Comparison of ENCODE assay signal across 9 mouse cellular contexts in genomic region chr10:34418794-34419193, GRCm38 (mm10). TPM values are rescaled to one million over a fixed set of nuclear protein-coding genes. Genes with fewer than 3 reads are reported as not detected.
A peak's percentile ranks its signal among the peaks of the same experiment; 100 is the strongest.
DNase-seq lines count a peak whose midpoint lies in the region; ATAC-seq and TF ChIP-seq lines count a peak whose summit lies in the region.
"Not testable (repeated sequence)": the region's sequence is repeated elsewhere in the genome, so short reads cannot be mapped to it uniquely, and the experiment has no call there.
"Had no signal": no experiment of that assay in that cellular context is flagged by ENCODE, and none has a peak within 500 bp of the region (broad histone marks: within the 10 kb centered on the region; RNA-seq: fewer than 3 reads in every experiment).

No protein-coding gene starts in this region.

- not testable (repeated sequence) for H3K27me3 ChIP-seq in embryonic facial prominence, embryonic 14.5 days (replicated peaks; ENCODE audit: control insufficient read depth, insufficient read depth, low read length); hindbrain, embryonic 14.5 days (ENCODE audit: control insufficient read depth, insufficient read depth, low read length); liver, postnatal 0 days (ENCODE audit: insufficient read depth, low read length); midbrain, embryonic 15.5 days (replicated peaks); stomach, embryonic 16.5 days (ENCODE audit: control insufficient read depth, insufficient read depth, low read length)

- WGBS in embryonic facial prominence, embryonic 14.5 days = 67% methylated on average over 4 of the region's 4 CpGs
- 85% methylated on average over 4 of the region's 4 CpGs for WGBS in hindbrain, embryonic 14.5 days
- WGBS in liver, postnatal 0 days (ENCODE audit: insufficient replicate concordance) = 65% methylated on average over 4 of the region's 4 CpGs
- 82% methylated on average over 4 of the region's 4 CpGs for WGBS in midbrain, embryonic 15.5 days
- WGBS in stomach, embryonic 16.5 days = 68% methylated on average over 4 of the region's 4 CpGs

- not testable (repeated sequence) for H3K36me3 ChIP-seq in ES-E14 (ENCODE audit: control insufficient read depth, insufficient read depth, low read length, poor library complexity, severe bottlenecking); embryonic facial prominence, embryonic 14.5 days (ENCODE audit: control insufficient read depth, insufficient read depth, low read length); hindbrain, embryonic 14.5 days (replicated peaks; ENCODE audit: control insufficient read depth, insufficient read depth); liver, postnatal 0 days (replicated peaks; ENCODE audit: insufficient read depth, low read length); midbrain, embryonic 15.5 days (replicated peaks); stomach, embryonic 16.5 days (ENCODE audit: control insufficient read depth, insufficient read depth, low read length)

- H3K4me2 ChIP-seq in embryonic facial prominence, embryonic 14.5 days (ENCODE audit: low read depth, low read length) = peak overlapping the region; percentile 66
- H3K4me2 ChIP-seq in hindbrain, embryonic 14.5 days (replicated peaks) = peak overlapping the region; percentile 70
- H3K4me2 ChIP-seq in liver, postnatal 0 days (ENCODE audit: low read depth, low read length) = peak overlapping the region; percentile 71
- H3K4me2 ChIP-seq in midbrain, embryonic 15.5 days = peak overlapping the region; percentile 75
- H3K4me2 ChIP-seq in stomach, embryonic 16.5 days (ENCODE audit: low read depth, low read length) = peak overlapping the region; percentile 71

- TF ChIP-seq CTCF in left cerebral cortex, adult 2 months (IDR thresholded peaks at IDR 0.05); liver, postnatal 0 days (IDR thresholded peaks at IDR 0.05; ENCODE audit: low read depth): not testable (repeated sequence)

- H3K4me1 ChIP-seq in ES-E14 (ENCODE audit: control insufficient read depth in 2 of 2, insufficient read depth in 2 of 2, low read length in 2 of 2, poor library complexity in 1 of 2); embryonic facial prominence, embryonic 14.5 days (ENCODE audit: control insufficient read depth, insufficient read depth, low read length); hindbrain, embryonic 14.5 days (replicated peaks; ENCODE audit: control insufficient read depth, insufficient read depth, low read length); midbrain, embryonic 15.5 days; stomach, embryonic 16.5 days (ENCODE audit: control insufficient read depth, insufficient read depth, low read length): not testable (repeated sequence)
- peaks cover 10% of the 10 kb centered on the region for H3K4me1 ChIP-seq in liver, postnatal 0 days (ENCODE audit: insufficient read depth)

- 0 out of 2 replicates have a peak overlapping the region, but pooled peaks have one; percentile 26 for H3K9ac ChIP-seq in ES-E14 (ENCODE audit: insufficient read depth, low read depth, low read length, poor library complexity, severe bottlenecking)
- peak overlapping the region; percentile 89 for H3K9ac ChIP-seq in embryonic facial prominence, embryonic 14.5 days (ENCODE audit: low read depth, low read length)
- H3K9ac ChIP-seq in hindbrain, embryonic 14.5 days = peak overlapping the region; percentile 65
- not testable (repeated sequence) for H3K9ac ChIP-seq in liver, postnatal 0 days (replicated peaks)
- H3K9ac ChIP-seq in midbrain, embryonic 15.5 days = peak overlapping the region; percentile 45
- peak overlapping the region; percentile 93 for H3K9ac ChIP-seq in stomach, embryonic 16.5 days (ENCODE audit: low read length)

- not testable (repeated sequence) for DNase-seq in ES-E14 (ENCODE audit: low read depth, low spot score); embryonic facial prominence, embryonic 14.5 days (ENCODE audit: low spot score); hindbrain, embryonic 14.5 days (ENCODE audit: low spot score); left cerebral cortex, adult 2 months (ENCODE audit: extremely low spot score in 1 of 2, low spot score in 2 of 2); liver, postnatal 0 days
- DNase-seq in heart, adult 11 months = peak; percentile 83

- ATAC-seq in embryonic facial prominence, embryonic 14.5 days (ENCODE audit: low read depth); hindbrain, embryonic 14.5 days (ENCODE audit: low FRiP score); midbrain, embryonic 15.5 days (replicated peaks); stomach, embryonic 16.5 days (ENCODE audit: insufficient read depth, low FRiP score): not testable (repeated sequence)
- ATAC-seq in liver, postnatal 0 days = peak; percentile 24

- not testable (repeated sequence) for H3K9me3 ChIP-seq in ES-E14 (ENCODE audit: control insufficient read depth, insufficient read depth, low read depth, low read length); embryonic facial prominence, embryonic 14.5 days (ENCODE audit: control insufficient read depth, low read length); hindbrain, embryonic 14.5 days (ENCODE audit: control insufficient read depth, low read length); liver, postnatal 0 days (ENCODE audit: low read length); midbrain, embryonic 15.5 days; stomach, embryonic 16.5 days (replicated peaks; ENCODE audit: control insufficient read depth, low read length)

- H3K27ac ChIP-seq in ES-E14 (ENCODE audit: insufficient read depth, low read depth, low read length, poor library complexity, severe bottlenecking); embryonic facial prominence, embryonic 14.5 days (replicated peaks; ENCODE audit: low read depth, low read length); hindbrain, embryonic 14.5 days; left cerebral cortex, adult 2 months; midbrain, embryonic 15.5 days: not testable (repeated sequence)
- H3K27ac ChIP-seq in liver, postnatal 0 days (ENCODE audit: low read depth) = peak overlapping the region; percentile 96; the same call in 1 of the 2 replicates
- H3K27ac ChIP-seq in stomach, embryonic 16.5 days (ENCODE audit: low read length) = peak overlapping the region; percentile 35; the same call in 1 of the 2 replicates

- H3K4me3 ChIP-seq in ES-E14 (ENCODE audit: insufficient read depth in 1 of 2, low read depth in 1 of 2, low read length in 2 of 2, poor library complexity in 1 of 2, severe bottlenecking in 1 of 2) = peak overlapping the region in 1 of 2 experiments; percentile 72; a peak in 2 of 4 replicates
- H3K4me3 ChIP-seq in embryonic facial prominence, embryonic 14.5 days (ENCODE audit: low read depth, low read length) = peak overlapping the region; percentile 85
- H3K4me3 ChIP-seq in hindbrain, embryonic 14.5 days (replicated peaks; ENCODE audit: low read length) = peak overlapping the region; percentile 52
- H3K4me3 ChIP-seq in left cerebral cortex, adult 2 months = peak overlapping the region; percentile 71
- H3K4me3 ChIP-seq in liver, postnatal 0 days (ENCODE audit: low read depth, low read length) = peak overlapping the region; percentile 88
- H3K4me3 ChIP-seq in midbrain, embryonic 15.5 days = peak overlapping the region; percentile 62
- H3K4me3 ChIP-seq in stomach, embryonic 16.5 days (replicated peaks; ENCODE audit: low read length) = peak overlapping the region; percentile 86

- in situ Hi-C loops in ES-E14 (cut with MboI; ENCODE audit: low sequenced_read_pairs in 2 of 2, unreplicated experiment in 2 of 2) = not testable (repeated sequence)

- intact Hi-C loops in left cerebral cortex, adult 2 months (cut with DNase I) = loop anchor here (5.0 kb wide), 1 partner anchor 401 kb away; the partner anchor contains the start of gene Rwdd1

- not testable (repeated sequence) for TF ChIP-seq EP300 in liver, postnatal 0 days (IDR thresholded peaks at IDR 0.05; ENCODE audit: low read depth)

RNA-seq across cellular contexts. Expression of gene Nt5dc1, which starts 0.4 kb away (rescaled TPM):
- total RNA-seq in ES-E14 (2012; rRNA removed) = 7.6 and 8.3 TPM in 2 replicates
- 8.9 and 11.7 TPM in 2 replicates for polyA plus RNA-seq in embryonic facial prominence, embryonic 14.5 days (2014; fragmentation: Nextera tagmentation; extraction: Ambion mirVana)
- polyA plus RNA-seq in hindbrain, embryonic 14.5 days (2014; fragmentation: Nextera tagmentation; extraction: Ambion mirVana) = 2.8 and 2.9 TPM in 2 replicates
- total RNA-seq in left cerebral cortex, adult 2 months (2021) = 1 to 10 TPM; 2.7 to 3.1 TPM
- polyA plus RNA-seq in liver, postnatal 0 days (2015; fragmentation: Nextera tagmentation; extraction: Ambion mirVana) = 7.3 and 8.0 TPM in 2 replicates
- polyA plus RNA-seq in midbrain, embryonic 15.5 days (2015; fragmentation: Nextera tagmentation; extraction: Ambion mirVana) = 1.7 and 2.3 TPM in 2 replicates
- polyA plus RNA-seq in stomach, embryonic 16.5 days (2015; fragmentation: Nextera tagmentation; extraction: Ambion mirVana) = 12.6 and 13.2 TPM in 2 replicates

RNA-seq across cellular contexts. Expression of gene Col10a1, which starts 29.0 kb away (rescaled TPM):
- total RNA-seq in ES-E14 (2012; rRNA removed) = 0.09 and 0.21 TPM in 2 replicates
- 4.2 and 6.5 TPM in 2 replicates for polyA plus RNA-seq in embryonic facial prominence, embryonic 14.5 days (2014; fragmentation: Nextera tagmentation; extraction: Ambion mirVana)
- polyA plus RNA-seq in hindbrain, embryonic 14.5 days (2014; fragmentation: Nextera tagmentation; extraction: Ambion mirVana) = 0.07 and 0.16 TPM in 2 replicates
- total RNA-seq in left cerebral cortex, adult 2 months (2021) = under 1 TPM; 0.50 to 0.91 TPM
- polyA plus RNA-seq in liver, postnatal 0 days (2015; fragmentation: Nextera tagmentation; extraction: Ambion mirVana) = 0.06 and 0.08 TPM in 2 replicates
- polyA plus RNA-seq in midbrain, embryonic 15.5 days (2015; fragmentation: Nextera tagmentation; extraction: Ambion mirVana) = 0.20 and 0.23 TPM in 2 replicates
- 0.14 and 0.28 TPM in 2 replicates for polyA plus RNA-seq in stomach, embryonic 16.5 days (2015; fragmentation: Nextera tagmentation; extraction: Ambion mirVana)
- polyA plus RNA-seq: gonadal fat pad, adult 2 months had no signal
